Mouse (Mus musculus) lung, postnatal 0 days (tissue): ENCODE results near the gene Acsf3.

Experiments used
- CTCF ChIP-seq: IDR thresholded peaks from 2 replicates; pipeline ENCODE4 v1.5.1; 2016; ENCODE audit warnings: antibody characterized with exemption, mild to moderate bottlenecking
- EP300 ChIP-seq: IDR thresholded peaks from 2 replicates; pipeline ENCODE4 v1.6.1; 2016; ENCODE audit warnings: antibody characterized with exemption, mild to moderate bottlenecking, control low read depth

- TF ChIP-seq CTCF (no peak), EP300 (no peak)
Observed at GRCm38 (mm10) chr8:122794175-122794454, 18.8 kb downstream of the Acsf3 start.
